Mouse (Mus musculus): ENCODE results near the gene Slc25a19.

Slc25a19 gene

DNA sequence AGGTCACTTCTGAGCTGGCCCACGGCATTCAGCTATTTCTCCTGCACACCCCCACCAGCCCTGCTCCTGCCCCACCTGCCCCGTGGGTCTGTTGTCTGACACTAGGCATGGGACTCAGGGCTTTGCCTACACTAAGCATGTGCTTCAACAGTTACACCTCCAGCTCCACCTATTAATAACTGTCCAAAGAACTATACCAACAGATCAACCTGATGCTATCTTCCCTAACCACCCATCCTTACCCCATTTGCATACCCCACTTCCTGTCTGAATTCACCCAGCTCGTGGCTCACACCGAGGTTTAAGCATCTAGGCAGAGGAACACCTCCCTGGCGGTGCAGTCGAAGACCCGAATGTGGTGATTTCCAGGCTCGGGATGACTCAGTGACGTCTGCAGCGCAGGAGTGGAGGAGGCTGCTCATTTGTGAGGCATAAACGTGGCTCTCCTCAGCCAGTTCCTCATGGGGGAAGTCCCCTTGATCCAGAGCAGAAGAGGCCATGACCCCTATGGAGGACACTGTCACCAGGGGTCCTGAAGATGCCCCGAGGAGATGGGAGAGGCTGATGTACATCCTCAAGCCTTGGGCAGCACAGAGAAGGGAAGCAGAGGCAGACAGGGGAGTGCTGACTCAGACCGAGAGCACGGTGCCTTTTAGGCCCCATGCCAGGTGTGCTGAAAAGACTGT lies 13.0 kb upstream of the Slc25a19 start:
- no peak for DNase-seq

DNA sequence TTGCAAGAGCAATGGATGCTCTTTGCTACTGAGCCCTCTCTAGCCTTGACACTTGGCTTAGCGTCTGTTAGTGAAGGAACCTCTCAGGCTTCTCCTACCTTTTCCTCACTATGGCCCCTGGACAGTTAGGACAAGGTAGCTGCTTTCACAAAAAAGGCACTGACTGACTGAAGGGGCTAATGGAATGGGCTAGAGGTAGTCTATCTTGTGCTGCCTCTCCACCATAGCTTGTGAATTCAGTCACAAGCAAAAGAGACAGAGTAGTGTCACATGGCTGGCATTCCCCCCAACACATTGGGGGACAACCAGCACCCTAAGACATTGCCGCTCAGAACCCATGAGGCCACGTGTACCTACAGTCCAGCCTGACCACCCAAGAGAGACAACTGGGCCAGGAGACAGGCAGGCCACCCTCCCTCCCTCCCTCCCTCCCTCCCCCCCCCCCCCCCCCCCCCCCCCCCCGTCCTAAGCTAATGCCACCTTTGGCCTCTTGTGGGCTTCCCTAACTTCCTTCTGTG lies 12.3 kb upstream of the Slc25a19 start:
- no peak for DNase-seq

DNA sequence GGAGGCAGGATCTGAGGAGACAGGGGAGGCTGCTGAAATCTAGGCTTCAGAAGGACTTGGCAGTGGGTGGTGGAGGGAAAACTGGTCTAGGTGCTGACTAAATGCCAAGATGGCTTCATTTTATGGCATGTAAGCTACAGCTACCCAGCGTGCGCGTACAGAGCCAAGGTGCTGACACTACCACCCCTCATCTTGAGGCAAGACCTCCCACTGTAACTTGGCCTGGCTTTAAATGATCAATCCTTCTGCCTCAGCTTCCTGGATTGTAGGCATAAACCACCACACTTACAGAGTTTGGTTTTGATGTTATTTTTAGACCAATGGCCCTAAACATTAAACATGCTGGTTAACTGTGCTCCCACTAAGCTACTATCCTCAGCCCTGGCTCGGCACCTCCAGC lies 11.4 kb upstream of the Slc25a19 start:
- no peak for DNase-seq

DNA sequence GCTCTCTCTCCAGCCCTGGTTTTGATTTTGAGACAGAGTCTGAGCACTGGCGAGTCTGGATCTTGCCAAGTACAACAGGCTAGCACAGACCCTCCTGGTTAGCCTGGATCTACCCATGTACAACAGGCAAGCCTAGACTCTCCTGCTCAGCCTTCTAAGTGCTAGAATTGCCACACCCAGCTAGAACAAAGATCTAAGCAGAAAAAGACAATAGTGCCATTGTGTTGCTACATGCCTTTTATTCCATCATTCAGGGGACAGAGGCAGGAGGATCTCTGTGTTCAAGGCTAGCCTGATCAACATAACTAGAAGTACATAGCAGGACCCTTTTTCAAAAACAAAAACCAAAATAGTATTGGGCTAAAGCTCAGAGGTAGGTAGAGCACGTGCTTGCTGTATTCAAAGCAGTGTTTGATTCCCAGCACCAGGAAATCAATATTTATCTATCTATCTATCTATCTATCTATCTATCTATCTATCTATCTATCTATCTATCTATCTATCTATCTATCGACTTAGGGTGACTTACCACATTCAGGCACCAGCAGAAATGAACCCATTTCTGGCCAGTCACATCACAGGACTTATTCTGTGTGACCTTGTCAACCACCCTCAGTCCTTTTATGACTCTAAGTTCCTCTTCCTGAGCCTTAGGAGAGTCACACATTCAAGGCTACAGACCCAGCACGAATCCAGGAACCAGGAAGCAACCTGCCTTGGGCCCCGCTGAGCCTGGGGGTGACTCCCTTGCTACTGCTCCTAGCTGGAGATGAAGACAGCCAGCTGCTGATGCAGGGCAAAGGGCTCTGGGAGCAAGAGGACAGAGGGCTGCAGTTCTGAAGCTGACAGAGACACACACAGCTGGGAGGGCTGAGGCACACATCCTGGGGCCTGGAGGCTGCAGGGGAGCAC lies 10.7 kb upstream of the Slc25a19 start:
- DNase-seq = no peak

DNA sequence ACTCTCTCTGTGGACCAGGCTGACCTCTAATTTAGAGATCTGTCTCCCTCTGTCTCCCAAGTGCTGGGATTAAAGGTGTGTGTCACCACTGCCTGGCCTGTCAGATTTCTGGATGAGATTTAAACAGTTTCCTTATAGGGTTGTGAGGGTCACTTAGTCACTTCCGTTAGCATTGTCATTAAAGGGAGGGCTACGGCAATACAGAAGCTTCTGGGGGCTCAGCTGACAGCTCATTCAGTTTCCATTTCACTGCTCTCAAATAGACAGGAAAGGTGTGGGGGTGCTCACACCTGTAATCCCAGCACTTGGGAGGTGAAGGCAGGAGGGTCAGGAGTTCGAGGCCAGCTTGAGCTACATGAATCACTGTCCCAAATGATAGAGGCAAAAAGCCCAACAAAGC lies 8.9 kb upstream of the Slc25a19 start:
- DNase-seq = no peak

DNA sequence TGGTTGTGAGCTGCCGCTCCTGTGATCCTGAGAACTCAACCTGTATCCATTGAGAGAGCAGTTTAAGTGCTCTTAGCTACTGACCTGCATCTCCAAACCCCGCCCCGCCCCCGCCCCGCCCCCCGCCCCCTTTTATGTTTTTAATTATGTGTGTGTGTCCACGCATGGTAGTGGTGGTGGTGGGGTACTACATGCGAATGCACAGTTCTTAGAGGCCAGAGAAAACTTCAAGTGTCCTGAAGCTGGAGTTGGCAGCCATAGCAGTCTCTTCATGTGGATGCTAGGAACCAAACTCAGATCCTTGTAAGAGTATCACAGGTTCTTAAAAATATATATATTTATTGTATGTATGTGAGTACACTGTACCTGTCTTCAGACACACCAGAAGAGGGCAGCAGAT lies 7.4 kb upstream of the Slc25a19 start:
- DNase-seq = no peak

DNA sequence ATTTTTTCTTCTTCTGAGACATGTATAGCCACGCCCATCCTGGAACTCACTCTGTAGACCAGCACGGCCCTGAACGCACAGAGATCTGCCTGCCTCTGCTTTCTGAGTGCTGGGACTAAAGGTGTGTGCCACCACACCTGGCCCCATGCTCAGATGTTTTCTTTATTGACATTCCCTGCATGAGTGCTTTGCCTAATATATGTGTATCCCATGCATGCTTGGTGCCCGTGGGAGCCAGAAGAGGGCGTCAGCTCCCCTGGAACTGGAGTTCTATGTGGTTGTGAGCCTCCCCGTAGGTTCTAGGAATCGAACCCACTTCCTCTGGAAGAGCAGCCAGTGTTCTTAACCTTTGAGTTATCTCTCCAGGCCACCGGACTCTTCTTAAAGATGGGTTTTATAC lies 6.9 kb upstream of the Slc25a19 start:
- no peak for DNase-seq

DNA sequence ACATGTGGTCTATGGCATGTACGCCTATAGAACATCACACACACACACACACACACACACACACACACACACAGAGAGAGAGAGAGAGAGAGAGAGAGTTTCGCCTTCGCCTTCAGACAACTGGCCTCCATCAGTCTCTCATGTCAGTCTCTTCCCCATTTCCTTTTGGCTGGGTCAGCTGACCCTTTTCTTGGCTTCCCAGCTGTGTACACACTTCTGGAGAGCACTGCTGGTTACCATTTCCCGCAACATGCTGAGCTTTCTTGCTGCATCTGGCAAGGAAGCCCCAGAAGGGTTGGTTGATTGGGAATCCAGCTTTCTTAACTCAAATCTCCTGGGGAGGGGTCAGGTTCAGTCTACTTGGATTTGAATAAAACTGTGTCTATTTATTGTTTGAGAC lies 6.0 kb upstream of the Slc25a19 start:
- DNase-seq = no peak

DNA sequence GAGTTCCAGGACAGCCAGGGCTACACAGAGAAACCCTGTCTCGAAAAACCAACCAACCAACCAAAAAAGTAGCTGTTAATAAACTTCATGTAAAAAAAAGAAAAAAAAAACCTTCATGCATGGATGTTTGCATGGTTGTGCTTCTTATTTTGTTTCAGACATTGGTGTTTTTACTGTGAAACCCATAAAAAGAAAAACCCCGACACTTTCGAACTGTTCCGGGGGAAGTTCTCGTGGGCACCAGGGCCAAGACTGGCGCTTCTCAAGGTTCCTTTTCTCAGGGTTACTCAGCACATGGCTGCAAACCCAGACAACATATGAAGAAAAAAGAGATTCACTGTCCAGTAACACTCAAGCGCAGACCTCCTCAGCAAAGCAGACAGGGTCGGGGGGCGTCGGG lies 4.8 kb upstream of the Slc25a19 start:
- DNase-seq = no peak

DNA sequence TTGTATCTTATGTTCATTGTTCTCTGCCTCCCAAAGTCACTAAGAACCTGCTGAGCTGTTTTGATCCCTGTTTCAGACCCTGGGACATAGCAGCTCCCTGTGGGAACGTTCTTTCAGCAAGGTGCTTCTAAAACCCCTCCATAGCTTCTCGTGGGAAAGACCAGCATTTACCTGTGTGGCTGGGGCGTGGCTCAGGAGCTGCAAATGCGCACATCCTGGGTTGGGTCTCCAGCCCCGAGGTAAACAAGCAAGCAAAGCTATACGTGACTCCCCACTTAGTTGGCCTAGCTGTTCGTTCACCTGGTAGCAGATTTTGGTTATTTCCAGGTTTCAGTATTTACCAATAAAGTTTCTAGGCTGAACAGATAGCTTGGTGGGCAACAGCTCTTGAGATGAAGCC lies 4.2 kb upstream of the Slc25a19 start:
- no peak for DNase-seq

DNA sequence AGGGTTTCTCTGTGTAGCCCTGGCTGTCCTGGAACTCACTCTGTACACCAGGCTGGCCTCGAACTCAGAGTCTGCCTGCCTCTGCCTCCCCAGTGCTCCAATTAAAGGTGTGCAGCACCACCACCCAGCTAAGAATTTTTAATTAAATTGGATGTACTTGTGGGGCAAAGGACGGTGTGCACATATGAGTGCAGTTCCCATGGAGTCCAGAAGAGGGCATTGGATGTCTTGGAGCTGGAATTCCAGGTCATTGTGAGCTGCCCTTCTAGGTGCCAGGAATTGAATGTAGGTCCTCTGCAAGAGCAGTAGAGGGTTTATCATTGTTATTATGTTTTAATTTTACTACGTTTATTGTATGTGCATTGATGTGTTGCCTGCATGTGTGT lies 3.4 kb upstream of the Slc25a19 start:
- DNase-seq = peak; percentile 61

DNA sequence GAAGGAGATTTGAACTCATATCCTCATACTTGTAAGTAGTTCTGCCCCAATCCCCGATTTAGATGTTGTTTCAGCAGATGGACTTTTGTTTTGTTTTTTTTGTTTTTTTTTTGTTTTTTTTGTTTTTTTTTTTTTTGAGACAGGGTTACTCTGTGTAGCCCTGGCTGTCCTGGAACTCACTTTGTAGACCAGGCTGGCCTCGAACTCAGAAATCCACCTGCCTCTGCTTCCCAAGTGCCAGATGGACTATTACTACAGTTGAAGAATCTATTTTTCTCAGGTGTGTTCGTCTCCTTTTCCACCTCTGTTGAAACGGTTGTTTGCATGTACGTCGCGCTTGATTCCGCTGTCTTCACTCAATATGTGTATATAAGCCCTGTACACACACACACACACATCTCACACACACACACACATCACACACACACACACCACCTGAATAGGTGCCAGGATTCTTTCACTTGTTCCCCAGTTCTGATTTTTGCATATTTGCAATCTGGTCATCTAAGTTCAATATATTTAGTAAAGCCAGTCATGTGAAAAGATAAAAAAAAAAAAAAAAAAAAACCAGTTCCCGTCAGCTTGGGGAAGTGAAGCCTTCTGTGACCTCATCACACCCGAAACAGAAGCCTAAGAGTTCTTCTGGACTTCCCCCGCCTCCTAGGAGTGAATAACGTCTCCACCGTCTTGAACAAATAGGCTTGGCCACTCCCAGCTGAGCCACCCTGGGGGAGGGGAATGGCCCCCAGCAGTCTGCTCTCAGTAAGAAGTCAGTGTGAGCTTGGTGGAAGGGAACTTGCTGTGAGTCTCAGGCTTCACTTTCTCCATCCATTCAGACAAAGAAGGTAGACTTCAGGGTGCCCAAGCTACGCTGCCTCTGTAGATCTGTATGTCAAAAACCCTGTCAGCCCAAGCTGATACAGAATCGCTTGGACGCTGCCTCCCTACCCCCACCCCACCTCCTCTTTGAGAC lies 2.7 kb upstream of the Slc25a19 start:
- DNase-seq = no peak

DNA sequence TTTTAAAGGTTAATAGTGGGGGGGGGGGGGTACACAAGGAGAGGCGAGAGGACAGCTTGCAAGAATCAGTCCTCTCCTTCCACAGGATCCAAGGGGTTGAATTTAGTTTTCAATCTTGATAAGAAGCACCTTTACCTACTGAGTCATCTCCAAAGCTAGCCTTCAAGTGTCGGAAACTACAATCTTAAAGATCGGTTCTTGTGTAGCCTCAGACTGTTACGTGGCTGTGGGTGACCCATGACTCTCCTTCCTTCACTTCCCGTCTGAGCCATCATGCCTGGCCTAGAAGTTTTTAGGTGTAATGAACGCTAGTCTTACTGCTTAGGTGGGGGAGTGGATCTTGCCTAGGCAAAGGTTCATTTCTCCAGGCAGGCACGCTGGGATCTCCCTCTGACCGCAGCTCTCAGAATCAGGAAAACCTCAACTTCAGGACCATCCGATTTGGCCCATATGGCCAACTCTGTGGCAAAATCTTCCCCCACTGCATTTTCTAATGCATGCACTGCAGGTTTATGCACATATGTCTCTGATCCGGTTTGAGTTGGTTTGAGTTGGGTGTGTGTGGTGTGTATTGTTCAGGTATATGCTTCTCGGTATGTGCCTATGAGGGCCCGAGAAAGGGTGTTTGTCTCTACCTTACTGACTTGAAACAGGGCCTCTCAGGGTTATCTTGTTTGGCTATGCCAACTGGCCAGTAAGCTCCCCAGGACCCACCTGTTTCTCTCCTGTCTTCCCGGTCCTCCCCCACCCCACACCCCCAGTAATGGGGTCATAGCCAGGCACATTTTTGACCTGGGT lies 1.8 kb upstream of the Slc25a19 start:
- no peak for DNase-seq

DNA sequence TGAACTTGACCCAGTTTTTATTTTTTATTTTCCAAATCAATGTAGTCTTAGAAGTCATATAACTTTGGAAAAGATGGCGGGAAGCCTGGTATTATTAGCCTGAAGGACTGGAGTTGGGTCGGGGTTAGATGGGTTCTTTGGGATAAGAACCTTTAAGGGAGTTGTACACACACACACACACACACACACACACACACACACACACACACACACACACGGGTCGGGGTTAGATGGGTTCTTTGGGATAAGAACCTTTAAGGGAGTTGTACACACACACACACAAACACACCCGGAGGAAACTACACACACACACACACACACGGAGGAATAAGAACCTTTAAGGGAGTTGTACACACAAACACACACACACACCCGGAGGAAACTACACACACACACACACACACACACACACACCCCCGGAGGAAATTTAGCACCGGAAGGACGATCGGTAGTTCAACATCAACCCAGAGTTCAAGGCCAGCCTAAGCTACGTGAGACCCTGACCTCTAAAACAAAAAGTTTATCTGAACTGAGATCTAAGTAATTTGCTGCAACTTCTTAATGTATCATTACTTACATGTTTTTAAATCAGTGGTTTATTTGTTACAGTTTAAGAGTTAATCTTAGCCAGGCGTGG lies 488 bp upstream of the Slc25a19 start:
- DNase-seq = no peak

DNA sequence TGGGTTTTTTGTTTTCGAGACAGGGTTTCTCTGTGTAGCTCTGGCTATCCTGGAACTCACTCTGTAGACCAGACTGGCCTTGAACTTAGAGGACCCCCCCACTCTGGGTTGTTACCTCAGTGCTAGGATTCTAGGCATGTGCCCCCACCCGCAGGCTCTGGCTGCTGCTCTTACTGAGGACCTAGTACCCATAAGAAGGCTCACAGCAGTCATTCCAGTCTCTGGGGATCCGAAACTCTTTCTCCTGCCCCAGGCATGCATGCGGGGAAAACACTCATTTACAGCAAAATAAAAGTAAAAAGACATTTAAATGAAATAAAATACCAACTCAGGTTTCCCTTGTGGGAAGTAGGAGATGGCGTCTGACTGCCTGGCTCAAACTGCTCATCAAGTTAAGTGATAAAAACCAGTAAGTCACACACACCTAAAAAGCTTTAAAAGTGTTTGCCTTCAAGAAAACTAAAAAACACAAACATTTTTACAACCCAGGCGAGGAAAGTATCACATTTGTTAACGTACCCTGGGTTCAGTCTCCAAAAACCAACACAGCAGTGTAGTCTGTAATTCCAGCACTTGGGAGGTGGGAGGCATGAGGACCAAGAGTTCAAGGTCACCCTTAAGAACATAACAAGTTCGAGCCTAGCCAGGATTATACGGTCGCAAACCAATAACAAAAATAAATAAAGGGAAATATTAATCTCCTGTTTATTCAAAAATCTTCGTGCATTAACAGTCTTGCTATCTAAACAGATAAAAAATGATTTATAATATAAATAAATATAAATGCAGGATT lies 1.1 kb downstream of the Slc25a19 start:
- no peak for DNase-seq

DNA sequence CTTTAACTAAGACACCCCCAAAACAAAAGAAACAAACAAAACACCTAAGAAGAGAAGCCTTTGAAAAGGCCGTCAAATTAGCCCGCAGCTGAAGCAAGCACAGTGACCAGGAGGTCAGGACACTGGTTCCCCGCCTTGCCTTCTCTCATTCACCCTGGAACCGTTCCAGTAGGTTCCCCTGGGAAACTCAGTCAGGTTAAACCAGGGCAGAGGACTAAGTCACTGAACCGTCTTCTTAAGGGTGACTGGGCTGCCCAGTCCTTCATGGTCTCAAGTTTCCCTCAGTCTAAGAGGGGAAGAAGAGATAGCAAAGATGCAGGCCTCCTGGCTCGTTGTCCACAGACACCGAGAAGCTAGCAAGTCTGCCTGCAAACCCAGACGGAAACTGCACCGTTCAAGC lies 2.2 kb downstream of the Slc25a19 start:
- peak; percentile 88 for DNase-seq

DNA sequence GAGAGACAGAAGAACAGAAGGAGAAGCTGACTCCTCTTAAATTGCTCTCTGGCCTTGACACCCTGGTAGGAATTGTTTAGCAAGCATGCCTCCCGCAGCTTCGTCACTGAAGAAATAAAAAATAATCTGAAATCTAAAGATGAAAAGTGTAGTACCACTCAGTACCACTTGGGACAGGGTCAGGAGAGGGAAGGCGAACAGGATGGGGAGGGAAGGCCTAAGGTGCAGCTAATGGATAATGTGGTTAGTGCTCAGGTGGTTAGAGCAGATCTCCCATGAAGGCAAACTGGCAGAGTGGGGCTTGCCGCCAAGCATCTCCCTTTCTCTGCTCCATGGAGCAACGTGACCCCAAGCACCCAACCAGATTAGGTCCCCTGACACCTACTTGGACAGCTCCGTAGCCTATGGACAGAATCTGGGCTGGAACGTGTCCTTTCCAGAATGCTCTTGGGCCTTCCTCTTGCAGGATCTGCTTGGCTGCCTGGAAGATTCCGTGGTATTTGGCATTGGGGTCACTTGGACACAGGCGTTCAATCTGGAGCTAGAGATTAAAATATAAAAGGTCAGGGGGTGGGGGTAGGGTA lies 4.5 kb downstream of the Slc25a19 start:
- no peak for DNase-seq

DNA sequence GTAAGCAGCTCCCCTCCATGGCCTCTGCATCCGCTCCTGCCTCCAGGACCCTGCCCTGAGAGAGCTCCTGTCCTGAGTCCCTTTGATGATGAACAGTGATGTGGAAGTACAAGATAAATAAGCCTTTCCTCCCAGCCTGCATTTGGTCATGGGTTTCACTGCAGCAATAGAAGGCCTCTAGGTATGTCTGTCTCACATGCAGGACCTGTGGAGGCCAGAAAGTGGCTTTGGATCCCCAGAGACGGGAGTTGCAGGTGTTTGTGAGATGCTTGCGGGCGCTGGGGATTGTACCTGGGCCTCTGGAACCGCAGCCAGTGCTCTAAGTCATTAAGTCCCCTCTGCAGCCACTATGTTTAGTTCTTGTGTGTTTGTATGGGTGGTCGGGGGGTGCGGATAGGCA lies 8.1 kb downstream of the Slc25a19 start:
- no peak for DNase-seq

DNA sequence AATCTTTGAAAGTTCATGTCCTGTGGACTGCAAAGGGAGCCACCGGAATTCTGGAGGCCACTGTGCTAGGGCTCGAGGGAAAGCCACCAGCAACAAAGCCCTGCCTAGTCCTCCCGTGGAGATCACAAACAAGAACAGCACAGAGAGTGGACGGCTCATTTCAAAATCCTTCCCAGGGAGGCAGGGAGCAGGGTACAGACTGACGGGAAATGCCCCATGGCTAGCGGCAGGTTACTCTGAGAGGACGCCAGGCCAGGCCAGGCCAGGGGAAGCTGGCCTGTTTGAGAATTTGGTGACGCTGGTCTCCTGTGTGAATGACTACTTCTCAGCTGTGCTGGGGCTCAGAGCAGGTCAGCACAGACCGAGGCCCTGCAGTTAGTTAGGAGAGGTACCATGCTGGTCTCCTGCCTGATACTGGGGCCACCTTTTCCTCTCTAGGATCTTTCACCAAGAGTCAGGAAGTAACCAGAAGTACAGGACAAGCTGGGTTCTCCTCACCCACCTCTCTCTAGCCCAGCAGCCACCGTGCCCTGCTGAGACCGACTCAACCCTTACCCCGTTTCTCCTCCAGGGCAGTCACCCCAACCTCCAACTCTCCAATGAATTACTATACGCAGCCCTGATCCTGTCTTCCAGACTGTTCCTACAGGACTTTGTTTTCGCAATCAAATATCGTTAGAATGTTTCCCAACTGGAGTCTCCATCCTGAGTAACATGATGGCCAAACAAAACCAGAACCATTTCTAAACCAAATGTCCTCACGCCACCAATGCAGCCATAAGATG lies 9.2 kb downstream of the Slc25a19 start:
- no peak for DNase-seq

DNA sequence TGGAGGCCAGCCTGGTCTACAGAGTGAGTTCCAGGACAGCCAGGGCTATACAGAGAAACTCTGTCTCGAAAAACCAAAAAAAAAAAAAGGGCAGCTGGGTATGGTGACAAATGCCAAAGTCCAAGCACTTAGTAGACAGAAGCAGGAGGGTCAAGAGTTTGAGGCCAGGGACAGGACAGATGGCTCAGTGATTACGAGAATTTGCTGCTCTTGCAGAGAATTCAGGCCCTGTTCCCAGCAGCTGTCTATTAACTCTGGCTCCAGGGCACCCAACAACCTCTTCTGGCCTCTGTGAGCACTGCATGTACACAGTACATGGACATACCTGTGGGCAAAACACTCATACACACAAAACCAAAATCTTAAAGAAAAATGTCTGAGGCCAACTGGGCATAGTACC lies 10.1 kb downstream of the Slc25a19 start:
- DNase-seq = no peak

All from kidney, postnatal 14 days (tissue).